Mouse (Mus musculus): ENCODE measurements around the gene Pmfbp1.

The Pmfbp1 gene

GRCm38 (mm10) chr8:109563881-109564280 is 70.1 kb downstream of the Pmfbp1 start:
- TF ChIP-seq POU5F1 (IDR thresholded peaks at IDR 0.05; ENCODE audit: borderline replicate concordance, low read length), result no peak
- no peak for TF ChIP-seq CTCF (conservative IDR thresholded peaks at IDR 0.05; ENCODE audit: low read length)
- no peaks in the 10 kb centered on the region for H3K27me3 ChIP-seq (ENCODE audit: insufficient read depth, low read length)
- peaks cover 48% of the 10 kb centered on the region for H3K36me3 ChIP-seq (ENCODE audit: insufficient read depth, low read length)
- no peaks in the 10 kb centered on the region for H3K9me3 ChIP-seq (ENCODE audit: low read length)
- peaks cover 33% of the 10 kb centered on the region for H3K4me1 ChIP-seq (replicated peaks; ENCODE audit: low read depth, low read length)
- H3K4me3 ChIP-seq (replicated peaks; ENCODE audit: low read length), result no peak overlapping the region

DNA sequence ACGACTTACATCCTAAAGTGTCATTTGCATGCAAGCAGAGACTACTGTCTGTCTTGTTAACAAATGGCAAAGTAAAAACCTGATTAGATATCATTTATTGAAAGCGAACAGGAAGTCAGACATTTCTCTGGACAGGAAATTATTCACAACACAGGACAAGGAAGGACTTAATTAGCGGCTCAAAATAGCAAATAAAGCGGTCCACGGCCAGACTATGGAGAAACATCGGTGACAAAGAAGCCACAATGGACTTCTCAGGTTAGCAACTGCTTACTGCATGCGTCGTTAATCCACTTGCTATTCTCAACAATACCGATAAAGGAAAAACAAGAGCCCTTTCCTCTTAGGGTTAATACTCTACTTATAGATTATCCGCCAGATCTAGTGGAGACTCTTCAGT is 70.9 kb downstream of the Pmfbp1 start:
- H3K4me3 ChIP-seq (replicated peaks; ENCODE audit: low read length), result peak overlapping the region; percentile 97
- no peaks in the 10 kb centered on the region for H3K9me3 ChIP-seq (ENCODE audit: low read length)
- H3K36me3 ChIP-seq (ENCODE audit: insufficient read depth, low read length), result peaks cover 48% of the 10 kb centered on the region
- peaks cover 25% of the 10 kb centered on the region for H3K4me1 ChIP-seq (replicated peaks; ENCODE audit: low read depth, low read length)
- TF ChIP-seq CTCF (conservative IDR thresholded peaks at IDR 0.05; ENCODE audit: low read length) (no peak), NANOG (IDR thresholded peaks at IDR 0.05; ENCODE audit: borderline replicate concordance, low read length) (no peak), POU5F1 (IDR thresholded peaks at IDR 0.05; ENCODE audit: borderline replicate concordance, low read length) (no peak)
- no peaks in the 10 kb centered on the region for H3K27me3 ChIP-seq (ENCODE audit: insufficient read depth, low read length)

GRCm38 (mm10) chr8:109565498-109566333 is 71.9 kb downstream of the Pmfbp1 start, which contains the start of the genes Dhx38 and Txnl4b:
TSS of gene Dhx38 (minus strand) at chr8:109565861.
TSS of gene Txnl4b (plus strand) at chr8:109565892.
- peaks cover 19% of the 10 kb centered on the region for H3K4me1 ChIP-seq (replicated peaks; ENCODE audit: low read depth, low read length)
- H3K4me3 ChIP-seq (replicated peaks; ENCODE audit: low read length), result peak within 1 kb of the TSS; percentile 97
- H3K9me3 ChIP-seq (ENCODE audit: low read length), result no peaks in the 10 kb centered on the region
- peaks cover 48% of the 10 kb centered on the region for H3K36me3 ChIP-seq (ENCODE audit: insufficient read depth, low read length)
- H3K27me3 ChIP-seq (ENCODE audit: insufficient read depth, low read length), result no peaks in the 10 kb centered on the region
- TF ChIP-seq POU5F1 (IDR thresholded peaks at IDR 0.05; ENCODE audit: borderline replicate concordance, low read length), result no peak
- no peak for TF ChIP-seq NANOG (IDR thresholded peaks at IDR 0.05; ENCODE audit: borderline replicate concordance, low read length)
- no peak for TF ChIP-seq CTCF (conservative IDR thresholded peaks at IDR 0.05; ENCODE audit: low read length)

DNA sequence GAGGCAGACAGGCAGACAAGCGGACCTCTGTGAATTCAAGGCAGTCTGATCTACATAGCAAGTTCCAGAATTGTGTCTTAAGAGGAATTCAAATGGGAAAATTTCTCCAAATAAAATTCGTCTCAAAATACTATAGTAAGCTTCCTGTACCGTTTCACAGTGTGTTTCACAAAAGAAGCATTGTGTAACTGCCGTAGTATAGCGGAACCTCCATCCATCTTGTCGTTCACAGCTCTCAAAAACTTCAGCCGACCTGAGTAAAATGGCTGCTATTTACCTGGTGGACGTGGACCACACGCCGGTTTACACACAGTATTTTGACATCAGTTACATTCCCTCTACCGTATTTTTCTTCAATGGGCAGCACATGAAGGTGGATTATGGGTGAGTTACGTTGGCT is 77.3 kb downstream of the Pmfbp1 start:
- Histone ChIP-seq H3K4me3 (replicated peaks; ENCODE audit: low read length) (no peak overlapping the region), H3K36me3 (ENCODE audit: insufficient read depth, low read length) (peaks cover 48% of the 10 kb centered on the region), H3K9me3 (ENCODE audit: low read length) (no peaks in the 10 kb centered on the region), H3K4me1 (replicated peaks; ENCODE audit: low read depth, low read length) (peaks cover 18% of the 10 kb centered on the region), H3K27me3 (ENCODE audit: insufficient read depth, low read length) (0 out of 2 replicates have a peak, but pooled peaks cover 2% of the 10 kb centered on the region)
- TF ChIP-seq CTCF (conservative IDR thresholded peaks at IDR 0.05; ENCODE audit: low read length) (no peak), NANOG (IDR thresholded peaks at IDR 0.05; ENCODE audit: borderline replicate concordance, low read length) (no peak), POU5F1 (IDR thresholded peaks at IDR 0.05; ENCODE audit: borderline replicate concordance, low read length) (no peak)

DNA sequence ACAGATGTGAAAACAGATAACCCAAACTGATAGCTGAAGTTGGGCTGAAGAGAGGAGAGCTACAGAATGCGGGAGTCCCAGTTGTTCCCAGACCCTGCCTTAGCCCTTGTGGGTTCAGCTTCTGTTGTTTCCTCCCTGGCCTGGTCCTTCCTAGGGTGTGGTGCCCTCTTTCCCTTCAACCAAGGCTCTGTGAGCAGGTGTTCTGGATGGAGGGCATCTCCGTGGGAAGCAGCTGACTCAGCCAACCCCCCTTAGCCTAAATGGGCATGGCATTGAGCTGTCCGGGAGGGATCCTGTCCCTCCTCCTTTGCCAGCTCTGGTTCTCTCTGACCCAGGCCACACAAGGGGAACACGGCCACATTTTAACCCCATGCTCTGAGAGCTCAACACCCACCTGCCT is 82.5 kb downstream of the Pmfbp1 start:
- Histone ChIP-seq H3K4me3 (replicated peaks; ENCODE audit: low read length) (no peak overlapping the region), H3K36me3 (ENCODE audit: insufficient read depth, low read length) (peaks cover 19% of the 10 kb centered on the region), H3K4me1 (replicated peaks; ENCODE audit: low read depth, low read length) (peaks cover 13% of the 10 kb centered on the region), H3K27me3 (ENCODE audit: insufficient read depth, low read length) (peaks cover 11% of the 10 kb centered on the region), H3K9me3 (ENCODE audit: low read length) (no peaks in the 10 kb centered on the region)
- TF ChIP-seq POU5F1 (IDR thresholded peaks at IDR 0.05; ENCODE audit: borderline replicate concordance, low read length) (no peak), CTCF (conservative IDR thresholded peaks at IDR 0.05; ENCODE audit: low read length) (no peak), NANOG (IDR thresholded peaks at IDR 0.05; ENCODE audit: borderline replicate concordance, low read length) (no peak)

DNA sequence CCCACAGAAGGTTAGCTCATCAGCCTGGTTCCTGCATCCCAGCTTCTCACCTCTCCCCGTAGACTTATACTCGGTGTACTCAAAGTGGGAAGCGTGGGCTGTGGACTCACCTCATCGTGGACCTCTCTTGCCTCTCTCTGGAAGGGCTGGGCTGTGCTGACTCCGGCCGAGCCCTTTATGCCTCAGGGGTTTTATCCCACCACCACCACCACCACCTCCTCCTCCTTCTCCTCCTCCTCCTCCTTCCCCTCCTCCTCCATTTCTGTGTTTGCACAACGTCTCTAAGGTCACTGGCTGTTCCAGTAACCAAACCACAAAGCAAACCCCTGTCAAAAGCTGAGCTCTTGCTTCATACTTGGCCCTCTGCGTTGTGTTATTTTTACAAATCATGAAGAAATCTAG is 85.1 kb downstream of the Pmfbp1 start, which contains the start of gene Hp:
TSS of gene Hp (minus strand) at position 273 of the 402 bp plus-strand sequence.
- H3K36me3 ChIP-seq (ENCODE audit: insufficient read depth, low read length), result no peaks in the 10 kb centered on the region
- TF ChIP-seq CTCF (conservative IDR thresholded peaks at IDR 0.05; ENCODE audit: low read length) (no peak), NANOG (IDR thresholded peaks at IDR 0.05; ENCODE audit: borderline replicate concordance, low read length) (no peak), POU5F1 (IDR thresholded peaks at IDR 0.05; ENCODE audit: borderline replicate concordance, low read length) (no peak)
- no peaks in the 10 kb centered on the region for H3K9me3 ChIP-seq (ENCODE audit: low read length)
- H3K27me3 ChIP-seq (ENCODE audit: insufficient read depth, low read length), result peaks cover 11% of the 10 kb centered on the region
- H3K4me3 ChIP-seq (replicated peaks; ENCODE audit: low read length), result no peak within 1 kb of the TSS
- H3K4me1 ChIP-seq (replicated peaks; ENCODE audit: low read depth, low read length), result peaks cover 13% of the 10 kb centered on the region

- no peaks in the 10 kb centered on the region for H3K36me3 ChIP-seq (ENCODE audit: insufficient read depth, low read length)
- H3K4me3 ChIP-seq (replicated peaks; ENCODE audit: low read length), result no peak overlapping the region
- no peaks in the 10 kb centered on the region for H3K9me3 ChIP-seq (ENCODE audit: low read length)
- no peaks in the 10 kb centered on the region for H3K27me3 ChIP-seq (ENCODE audit: insufficient read depth, low read length)
- H3K4me1 ChIP-seq (replicated peaks; ENCODE audit: low read depth, low read length), result peaks cover 5% of the 10 kb centered on the region; the same call in 1 of the 2 replicates
- TF ChIP-seq CTCF (conservative IDR thresholded peaks at IDR 0.05; ENCODE audit: low read length) (no peak), POU5F1 (IDR thresholded peaks at IDR 0.05; ENCODE audit: borderline replicate concordance, low read length) (no peak)
These were observed 90.5 kb downstream of the Pmfbp1 start for GRCm38 (mm10) chr8:109584293-109584692.

- H3K27me3 ChIP-seq (ENCODE audit: insufficient read depth, low read length), result no peaks in the 10 kb centered on the region
- no peaks in the 10 kb centered on the region for H3K9me3 ChIP-seq (ENCODE audit: low read length)
- H3K36me3 ChIP-seq (ENCODE audit: insufficient read depth, low read length), result no peaks in the 10 kb centered on the region
- H3K4me3 ChIP-seq (replicated peaks; ENCODE audit: low read length), result no peak overlapping the region
- H3K4me1 ChIP-seq (replicated peaks; ENCODE audit: low read depth, low read length), result peaks cover 5% of the 10 kb centered on the region; the same call in 1 of the 2 replicates
- TF ChIP-seq NANOG (IDR thresholded peaks at IDR 0.05; ENCODE audit: borderline replicate concordance, low read length), result no peak
- no peak for TF ChIP-seq POU5F1 (IDR thresholded peaks at IDR 0.05; ENCODE audit: borderline replicate concordance, low read length)
- no peak for TF ChIP-seq CTCF (conservative IDR thresholded peaks at IDR 0.05; ENCODE audit: low read length)
These were observed 91.0 kb downstream of the Pmfbp1 start for GRCm38 (mm10) chr8:109584830-109585229.
